Mouse (Mus musculus) ZHBTc4 (cell line): Measurements from ENCODE around the gene Arhgef3.

Experiments used
- DNase-seq: peaks from one replicate; pipeline ENCODE4 v3.0.0-alpha.2; 2011; ENCODE audit warnings: low read depth, low spot score

The Arhgef3 gene

DNA sequence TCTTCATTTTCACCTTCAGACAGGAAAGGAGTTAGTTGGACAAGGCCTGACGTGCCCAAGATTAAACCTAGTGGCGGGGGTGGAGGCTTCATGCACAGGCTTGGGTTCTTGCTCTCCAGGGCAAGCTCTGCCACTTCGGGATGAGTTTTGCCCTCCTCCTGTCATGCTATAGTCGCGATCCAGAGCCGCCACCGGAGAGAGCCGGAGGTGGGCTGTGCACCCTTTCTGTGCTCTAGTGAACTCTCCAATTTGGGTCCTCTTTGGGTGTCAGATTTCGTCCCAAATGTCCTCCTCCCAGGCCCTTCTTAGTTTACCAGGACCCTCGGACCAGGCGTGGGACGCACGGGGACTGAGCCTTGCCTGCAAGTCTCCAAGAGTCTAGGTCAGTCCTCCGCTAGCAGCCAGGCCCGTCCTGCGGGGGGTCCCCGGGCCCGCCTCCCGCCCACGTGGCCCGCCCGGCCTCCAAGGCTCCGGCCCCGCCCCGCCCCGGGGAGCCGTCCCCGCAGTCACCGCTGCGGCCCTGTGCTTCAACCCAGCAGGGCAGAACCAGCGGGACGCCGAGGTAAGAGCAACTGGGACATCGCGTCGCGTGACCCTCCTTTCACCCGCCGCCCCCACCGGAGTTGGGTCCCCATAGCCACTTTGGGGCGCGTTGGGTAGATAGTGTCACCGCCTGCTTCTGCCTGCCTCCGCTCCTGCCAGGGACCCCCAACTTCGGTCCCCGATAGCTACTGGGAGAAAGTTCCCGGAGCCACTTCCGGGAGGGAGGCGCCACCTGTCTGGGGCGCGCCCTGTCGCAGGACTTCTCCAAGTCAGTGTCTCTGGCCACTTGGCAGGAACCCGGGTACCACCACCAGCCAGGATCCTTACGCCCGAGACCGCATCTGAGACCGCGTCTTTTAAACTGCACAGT is at the start of gene Arhgef3:
TSS of gene Arhgef3 (plus strand) at position 538 of the 913 bp plus-strand sequence.
- peak; percentile 87 for DNase-seq

DNA sequence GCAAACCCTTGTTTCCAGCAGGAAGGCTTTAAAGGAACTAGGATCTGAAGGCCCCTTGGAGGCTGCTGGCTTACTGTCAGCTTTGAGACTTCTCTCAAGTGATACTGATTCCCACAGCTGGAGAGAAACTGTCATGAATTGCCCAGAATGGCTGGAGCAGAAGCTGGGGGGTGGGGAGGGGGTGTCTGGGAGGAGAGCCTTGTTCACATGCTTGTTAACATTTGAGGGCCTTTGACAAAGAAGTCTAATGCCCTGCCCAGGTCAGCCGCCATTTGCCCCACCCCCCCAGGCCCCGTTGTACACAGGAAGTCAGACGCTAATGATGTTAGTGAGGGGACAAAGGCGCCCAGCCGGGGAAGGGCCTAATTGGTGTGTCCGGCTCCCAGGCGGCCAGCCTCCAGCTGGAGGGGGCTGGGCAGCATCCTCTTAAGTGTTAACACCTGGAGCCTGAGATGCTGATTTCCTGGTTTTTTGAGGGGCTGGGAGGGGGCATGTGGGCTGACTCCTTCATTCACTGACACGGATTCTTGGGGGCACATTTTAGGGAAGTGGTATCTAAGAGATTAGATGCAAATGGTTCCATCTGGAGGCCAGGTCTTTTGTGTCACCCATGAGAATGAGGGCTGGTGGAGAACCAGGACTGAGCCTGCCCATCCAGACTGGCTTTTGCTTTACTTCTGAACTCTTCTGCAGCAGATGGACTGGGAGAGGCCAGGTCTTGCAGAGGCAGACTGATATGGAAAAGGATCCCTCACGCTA is 48.3 kb upstream of the Arhgef3 start:
- DNase-seq = peak; percentile 81

DNA sequence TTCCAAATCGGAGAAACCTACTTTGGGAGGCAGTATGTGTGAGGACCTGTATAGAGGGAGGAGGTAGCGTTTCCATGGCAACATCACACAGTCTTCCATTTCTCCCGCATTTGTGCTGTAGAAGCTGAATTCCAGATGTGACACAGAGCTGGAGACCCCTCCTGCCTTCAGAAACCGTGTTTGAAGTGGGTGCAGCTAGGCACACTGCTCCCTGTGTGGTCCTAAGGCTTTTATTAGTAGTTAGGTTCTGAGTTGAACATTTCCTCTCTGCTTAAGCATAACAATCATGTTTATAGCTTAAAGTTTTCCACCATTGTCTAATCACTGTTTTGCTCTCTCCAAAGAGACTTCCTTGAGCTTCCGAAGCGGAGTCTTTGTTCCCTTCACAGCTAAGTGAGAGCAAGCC is 46.8 kb upstream of the Arhgef3 start:
- DNase-seq = peak; percentile 94

DNA sequence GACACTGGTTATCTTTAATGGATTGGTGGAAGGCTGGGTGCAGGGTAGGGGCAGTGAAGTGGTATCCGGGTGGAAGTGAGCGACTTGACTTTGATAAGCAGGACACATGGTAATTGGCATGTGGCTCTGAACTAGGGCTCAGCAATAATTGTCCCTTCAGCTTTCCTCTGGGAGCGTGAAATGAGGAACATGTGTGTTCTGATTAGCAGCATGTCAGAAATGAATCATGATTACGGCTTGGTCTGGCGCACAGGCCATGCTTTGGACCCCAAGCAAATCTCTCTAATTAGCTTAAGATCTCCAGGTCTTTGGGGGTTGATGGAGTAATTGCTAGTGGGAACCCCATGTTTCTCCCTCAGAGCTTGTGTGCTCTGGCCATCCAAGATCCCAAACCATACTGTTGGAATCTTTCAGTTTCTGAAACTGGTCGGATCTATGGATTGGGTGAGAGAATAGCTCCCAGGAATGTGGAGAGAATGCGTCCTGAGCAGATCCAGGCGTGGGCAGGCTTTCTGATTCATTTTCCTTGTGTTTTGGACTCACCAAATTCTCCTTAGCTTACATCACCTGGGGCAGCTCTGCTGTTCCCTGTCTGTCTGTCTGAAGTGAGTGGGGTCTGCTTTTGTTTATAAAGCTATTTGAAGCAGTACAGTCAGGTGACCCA is 45.1 kb upstream of the Arhgef3 start:
- DNase-seq = peak; percentile 49

DNA sequence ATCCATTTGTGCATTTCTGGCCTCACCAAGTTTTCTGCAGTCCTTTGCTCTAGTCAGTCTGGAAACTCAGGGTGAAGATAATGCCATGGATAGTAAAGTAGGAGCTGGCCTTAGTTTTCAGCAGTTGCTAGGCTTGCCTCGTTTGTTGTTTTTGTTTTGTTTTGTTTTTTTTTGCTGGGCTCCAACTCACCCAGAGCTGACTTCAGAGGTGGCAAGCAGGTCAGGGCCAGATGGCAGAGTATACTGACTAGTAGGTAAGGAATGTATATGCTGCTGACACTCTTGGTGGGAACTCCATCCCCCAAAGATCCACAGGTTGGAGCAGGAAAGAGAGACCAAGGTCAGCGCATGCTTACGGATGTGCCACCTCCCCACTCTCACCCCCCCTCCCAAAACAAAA is 44.6 kb upstream of the Arhgef3 start:
- no peak for DNase-seq

DNA sequence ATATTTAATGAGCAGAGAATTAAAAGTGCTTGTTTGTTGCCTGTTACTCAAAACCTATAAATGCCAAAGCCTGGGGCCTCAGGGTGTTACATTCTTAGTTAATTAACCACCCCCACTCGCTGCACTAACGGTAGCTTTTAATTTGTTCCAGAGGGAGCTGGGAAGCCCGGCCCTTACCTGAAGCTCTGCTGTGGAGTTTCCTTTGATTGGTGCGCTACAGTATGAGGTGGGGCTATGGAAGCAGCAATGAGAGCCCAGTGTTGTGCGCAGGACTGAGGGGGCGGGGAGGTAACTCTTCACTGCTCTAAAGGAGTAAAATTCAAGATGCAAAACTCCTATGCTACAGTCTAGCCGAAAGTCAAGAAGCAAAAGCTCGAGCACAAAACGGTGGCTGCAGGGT is 43.9 kb upstream of the Arhgef3 start:
- DNase-seq = peak; percentile 49

DNA sequence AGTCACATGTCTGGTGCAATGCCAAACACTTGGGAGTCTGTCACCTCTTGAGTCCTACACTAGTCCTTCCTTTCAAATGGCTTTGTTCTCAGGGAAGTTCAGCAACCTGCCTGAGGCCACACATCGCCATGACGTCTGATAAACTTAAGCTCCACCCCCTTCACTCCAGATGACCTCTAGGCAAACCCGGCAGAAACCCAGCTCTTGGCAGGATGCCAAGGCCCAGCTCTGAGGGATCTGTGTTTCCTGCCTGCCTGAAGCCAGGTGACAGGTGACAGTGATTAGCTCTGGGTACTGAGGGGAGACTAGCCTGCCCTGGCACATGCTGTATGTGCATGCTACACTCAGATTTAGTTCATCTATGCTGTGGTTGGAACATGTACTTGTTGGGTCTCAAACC is 42.7 kb upstream of the Arhgef3 start:
- peak; percentile 96 for DNase-seq

DNA sequence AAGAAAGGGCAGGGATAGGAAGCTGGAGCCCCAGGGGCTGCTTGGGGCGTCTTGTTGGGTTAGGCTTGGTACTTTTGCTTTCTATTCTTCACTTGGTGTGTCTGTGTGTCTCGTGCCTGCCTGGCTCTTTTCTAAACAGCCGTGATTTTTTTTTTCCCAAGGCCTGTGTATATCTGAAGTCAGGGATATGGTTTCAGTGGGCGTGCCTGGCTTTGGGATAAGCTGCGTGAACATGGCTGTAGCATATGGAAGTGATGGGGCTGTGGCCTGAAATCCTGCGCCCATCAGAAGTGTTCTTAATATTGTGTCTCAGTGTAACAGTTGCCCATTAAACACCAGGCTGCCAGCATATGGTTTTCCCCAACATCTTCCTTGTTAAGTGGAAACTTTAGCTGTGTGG is 39.6 kb upstream of the Arhgef3 start:
- no peak for DNase-seq

DNA sequence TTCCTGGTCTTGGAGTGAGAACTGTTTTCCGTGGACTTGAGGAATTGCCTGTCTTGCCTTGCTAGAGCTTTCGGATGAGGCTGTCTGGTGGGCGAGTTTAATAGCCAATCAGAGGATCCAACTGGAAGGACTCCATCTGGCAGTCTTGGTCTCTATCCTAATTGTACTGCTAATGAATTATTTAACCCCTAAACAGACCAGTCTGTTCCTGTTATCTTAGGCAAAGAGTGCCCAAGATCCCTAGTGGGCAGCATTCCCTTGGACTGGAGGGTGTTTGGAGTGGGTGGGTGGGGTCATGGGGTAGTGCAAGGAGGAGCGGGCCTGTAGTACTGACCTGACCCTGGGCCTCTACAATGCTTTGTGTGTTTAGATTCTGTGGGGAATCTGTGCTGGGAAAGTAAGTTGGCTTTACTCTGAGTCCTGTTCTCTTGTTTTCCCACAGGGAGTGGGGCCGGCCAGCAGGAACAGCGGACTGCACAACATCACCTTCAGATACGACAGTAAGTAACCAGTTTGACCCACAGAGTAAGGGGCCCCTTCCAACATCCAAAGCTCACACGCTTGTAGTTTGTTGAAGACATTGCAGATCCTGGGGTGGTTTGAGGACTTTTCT is 38.7 kb upstream of the Arhgef3 start:
- DNase-seq = no peak

DNA sequence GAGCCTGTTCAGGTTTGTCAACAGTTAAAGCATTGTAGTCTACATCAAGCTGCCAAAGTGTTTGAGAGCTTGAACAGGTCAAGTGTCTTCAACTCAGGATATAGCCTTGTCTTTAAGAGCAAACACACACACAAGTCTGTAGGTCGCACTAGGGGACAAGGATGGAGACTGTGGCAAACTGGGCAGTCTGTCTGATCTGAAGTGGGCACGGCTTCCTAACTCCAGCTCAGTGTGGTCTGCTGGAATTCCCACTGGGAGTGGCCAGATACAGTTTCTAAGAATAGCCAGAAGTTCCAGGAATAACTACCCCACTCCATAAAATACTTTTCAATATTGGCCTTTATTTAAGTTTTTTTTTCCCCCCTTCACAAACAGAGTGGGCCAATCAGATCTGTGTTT is 38.2 kb upstream of the Arhgef3 start:
- no peak for DNase-seq

DNA sequence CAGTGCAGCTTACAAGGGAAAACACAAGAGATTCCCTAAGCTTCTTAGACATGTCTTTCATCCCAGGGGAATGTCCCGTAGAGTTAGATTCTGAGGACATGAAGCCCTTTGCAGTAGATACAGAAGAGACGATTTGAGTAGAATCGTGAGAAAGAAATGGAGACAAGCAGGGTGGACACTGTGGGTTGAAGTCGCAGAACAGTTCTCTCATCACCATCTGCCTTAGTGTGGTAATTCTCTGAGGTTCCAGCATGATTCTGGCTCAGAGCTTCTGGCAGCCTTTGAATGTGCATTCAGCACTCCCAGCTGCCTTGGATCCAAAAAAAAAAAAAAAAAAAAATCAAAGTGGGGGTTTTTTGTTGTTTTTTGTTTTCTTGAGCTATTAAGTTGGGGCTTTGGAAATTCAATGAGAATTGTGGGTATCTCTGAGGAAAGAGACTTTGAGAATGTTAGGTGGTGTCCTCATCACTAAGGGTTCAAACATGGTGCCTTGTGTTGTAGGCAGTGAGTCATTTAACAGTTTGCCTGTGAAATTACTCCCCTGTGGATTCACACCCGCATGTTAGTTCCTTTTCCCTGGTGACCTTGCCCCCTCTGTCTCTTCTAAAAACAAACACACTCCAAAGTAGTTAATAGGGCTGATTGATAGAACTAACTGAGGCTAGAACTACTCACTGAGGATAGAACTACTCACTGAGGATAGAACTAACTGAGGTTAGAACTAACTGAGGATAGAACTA is 33.0 kb upstream of the Arhgef3 start:
- no peak for DNase-seq

DNA sequence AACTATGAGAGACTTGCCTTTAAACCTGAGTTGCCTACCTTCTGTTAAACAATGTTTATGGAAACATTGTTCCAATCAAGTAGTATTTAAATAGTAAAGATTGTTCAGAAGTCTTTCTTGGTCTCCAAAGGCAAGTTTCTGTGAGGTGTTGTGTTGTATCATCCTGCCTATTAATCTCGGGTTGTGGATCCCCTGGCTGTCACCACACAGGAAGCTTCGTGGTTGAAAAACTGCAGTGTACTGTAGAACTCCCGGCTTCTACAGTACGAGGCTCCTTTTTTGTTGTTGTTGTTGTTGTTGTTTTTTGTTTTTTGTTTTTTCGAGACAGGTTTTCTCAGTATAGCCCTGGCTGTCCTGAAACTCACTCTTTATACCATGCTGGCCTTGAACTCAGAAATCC is 29.2 kb upstream of the Arhgef3 start:
- no peak for DNase-seq

DNA sequence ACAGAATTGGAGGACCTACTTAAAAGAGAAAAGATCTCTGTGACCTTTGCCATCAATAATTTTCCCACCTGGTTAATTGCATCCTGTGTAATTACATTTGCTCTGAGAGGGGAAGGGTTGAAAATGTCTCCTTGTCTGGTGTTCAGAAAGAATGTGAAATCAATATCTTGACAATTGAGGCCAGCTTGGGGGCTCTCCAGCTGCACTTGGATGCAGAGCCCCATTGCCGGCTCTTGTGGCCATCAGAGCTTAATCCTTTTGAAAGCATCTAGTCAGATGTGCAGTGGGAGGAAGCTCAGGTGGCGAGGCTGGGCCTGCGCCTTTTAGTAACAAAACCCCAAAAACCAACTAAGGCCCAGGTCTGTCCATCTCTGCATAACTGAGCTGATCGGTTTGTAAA is 28.7 kb upstream of the Arhgef3 start:
- DNase-seq = no peak

DNA sequence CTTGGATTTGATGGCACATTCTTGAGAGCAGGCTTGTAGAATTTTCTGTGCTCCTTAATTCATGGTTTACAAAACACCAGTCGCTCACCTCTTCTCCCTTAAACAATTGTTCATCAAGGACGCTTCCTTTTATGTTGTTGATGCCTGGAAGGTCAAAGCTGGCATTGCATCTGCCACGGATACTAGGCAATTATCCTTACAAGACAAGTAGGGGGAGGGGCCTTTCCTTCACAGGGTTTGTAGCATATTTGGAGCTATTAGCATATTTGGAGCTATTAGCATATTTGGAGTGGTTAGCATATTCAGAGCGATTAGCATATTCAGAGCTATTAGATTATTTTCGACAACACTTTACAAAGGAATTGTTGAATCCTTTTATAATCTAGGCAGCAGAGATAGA is 20.5 kb upstream of the Arhgef3 start:
- DNase-seq = peak; percentile 81

DNA sequence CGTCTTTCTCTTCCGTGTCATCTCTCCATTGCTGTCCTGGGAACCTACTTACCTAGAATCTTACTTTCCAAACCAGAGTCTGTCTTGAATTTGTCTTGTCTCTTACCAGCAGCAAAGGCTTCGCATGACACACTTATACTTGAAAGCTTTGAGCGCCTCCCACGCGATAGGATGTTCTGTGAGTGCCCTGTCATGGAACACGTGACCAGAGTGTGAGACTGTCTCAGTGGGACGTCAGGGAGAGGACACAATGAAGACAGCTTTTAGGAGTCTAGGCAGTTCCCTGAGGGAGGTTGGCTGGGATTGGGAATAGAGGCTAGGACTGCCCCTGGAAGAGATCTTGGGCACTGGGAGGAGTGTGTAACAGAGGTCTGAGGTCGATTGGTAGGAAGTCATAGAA is 18.6 kb upstream of the Arhgef3 start:
- peak; percentile 86 for DNase-seq

DNA sequence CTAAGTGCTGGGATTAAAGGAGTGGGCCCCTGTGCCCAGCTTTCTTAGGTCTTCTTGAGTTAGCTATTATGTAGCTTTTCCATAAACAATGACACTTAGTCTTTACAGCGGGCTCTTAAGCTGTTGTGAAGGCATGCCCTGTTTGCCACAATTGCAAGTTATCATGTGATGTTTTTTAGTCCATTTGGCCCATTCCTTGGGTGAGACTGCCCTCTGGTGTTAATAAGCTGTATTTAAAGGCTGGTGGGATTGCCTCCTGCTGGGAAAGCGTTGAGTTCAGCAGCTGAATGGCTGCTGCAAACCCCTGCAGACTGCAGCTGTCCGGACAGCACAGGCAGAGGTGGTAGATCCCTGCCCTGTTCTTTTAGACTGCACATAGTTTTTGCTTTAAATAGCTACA is 17.9 kb upstream of the Arhgef3 start:
- peak; percentile 88 for DNase-seq

DNA sequence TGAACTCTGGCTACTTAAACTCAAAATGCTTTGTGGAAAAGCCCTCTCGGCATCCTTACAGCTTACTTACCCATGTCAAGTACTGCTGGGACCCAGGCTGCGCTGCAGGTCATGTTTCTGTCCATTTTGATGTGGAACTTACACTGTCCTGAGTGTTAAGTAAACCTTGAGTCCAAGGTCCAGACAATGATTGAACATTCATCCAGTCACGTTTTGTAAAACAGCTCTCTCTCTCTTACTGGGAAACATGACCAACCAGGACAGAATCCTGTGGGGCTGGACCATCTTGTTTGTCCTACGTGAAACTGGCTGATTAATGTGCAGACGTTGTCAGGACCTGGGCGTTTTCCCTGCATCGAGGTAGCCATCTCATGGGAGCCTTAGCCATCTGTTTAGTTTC is 13.0 kb upstream of the Arhgef3 start:
- no peak for DNase-seq

DNA sequence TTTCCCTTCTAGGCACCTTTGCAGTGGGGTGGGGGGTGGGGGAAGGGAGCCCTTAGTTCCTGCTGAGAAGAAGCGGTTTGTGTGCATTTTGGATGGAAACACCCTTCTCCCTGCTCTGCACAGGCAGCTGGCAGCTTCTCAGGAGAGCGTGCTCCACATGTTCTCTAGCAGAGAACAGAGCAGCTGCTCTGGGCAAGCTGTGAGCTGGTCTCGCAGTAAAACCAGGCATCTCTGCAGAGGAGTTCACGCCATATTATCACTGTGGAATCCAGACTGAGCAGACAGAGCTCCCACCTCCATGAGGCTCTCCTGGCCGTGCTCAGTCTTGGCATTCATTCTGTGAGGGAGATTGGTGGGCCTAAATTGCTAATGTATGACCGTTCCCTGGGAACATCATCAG is 12.0 kb upstream of the Arhgef3 start:
- no peak for DNase-seq

DNA sequence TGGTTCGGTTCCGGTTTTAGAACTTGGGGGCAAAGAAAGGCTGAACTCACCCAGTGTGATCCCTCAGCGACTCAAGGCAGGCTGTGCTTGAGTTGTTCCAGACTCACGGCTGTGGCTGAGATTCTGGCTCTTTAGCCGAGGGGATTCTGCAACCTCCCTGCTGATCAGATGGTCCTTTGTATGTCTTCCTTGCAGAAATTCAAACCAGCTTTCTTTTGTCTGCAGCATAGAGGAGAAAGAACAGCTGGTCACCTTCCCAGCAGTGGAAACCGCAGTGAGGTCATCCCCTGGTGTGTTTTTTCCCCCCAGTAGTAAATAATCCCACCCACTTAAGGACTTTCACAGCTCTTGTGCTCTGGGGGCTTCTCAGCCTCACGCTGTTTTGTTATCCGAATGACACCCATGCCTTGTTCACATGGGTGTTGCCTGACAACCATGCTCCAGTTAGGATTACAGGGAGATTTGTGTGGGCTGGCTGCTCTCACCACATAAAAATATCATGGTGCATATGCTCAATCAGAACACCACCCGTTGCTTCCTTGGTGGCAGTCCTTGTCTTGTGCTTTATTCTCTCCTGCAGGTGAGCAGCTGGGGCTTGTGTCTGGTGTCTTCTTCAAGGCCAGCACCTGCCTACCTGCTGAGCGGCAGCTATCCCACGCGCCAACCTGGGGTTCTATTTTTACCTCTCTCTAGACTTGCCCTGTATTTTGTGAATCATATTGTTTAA is 8.8 kb upstream of the Arhgef3 start:
- no peak for DNase-seq

DNA sequence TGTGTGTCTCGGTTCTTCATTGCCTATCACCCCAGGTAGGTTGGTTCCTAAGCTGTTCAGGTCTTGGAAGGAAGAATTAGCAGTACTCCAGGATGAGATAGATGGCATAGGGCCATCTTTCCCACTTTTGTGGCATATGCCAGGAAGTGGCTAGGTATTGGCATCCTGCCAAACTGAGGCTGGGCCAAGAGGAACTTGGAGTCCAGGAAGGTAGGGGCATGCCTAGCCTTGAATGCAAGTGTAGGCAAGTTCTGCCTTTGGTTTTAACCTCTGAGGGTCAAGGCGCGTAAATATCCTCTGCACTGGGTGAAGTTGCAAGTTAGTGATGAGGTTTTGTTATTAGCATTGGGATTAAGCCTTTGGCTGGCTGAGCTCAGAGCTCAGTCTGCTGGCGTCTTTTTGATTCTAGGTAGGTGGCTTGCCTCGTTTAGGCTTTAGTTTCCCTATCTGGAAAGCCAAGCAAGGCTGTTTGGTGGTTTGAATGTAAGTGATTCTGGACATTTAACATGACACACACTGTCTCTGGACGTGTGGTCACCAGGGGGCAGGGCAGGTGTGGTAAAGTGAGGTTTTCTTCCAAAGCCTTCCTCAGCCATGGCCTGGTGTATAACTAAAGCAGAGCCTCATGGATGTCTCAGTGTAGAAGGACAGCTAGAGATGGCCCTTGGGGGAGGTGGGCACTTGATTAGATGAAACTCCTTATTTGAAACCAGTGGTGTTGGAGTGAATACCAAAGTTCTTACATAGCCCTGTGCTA is 5.8 kb upstream of the Arhgef3 start:
- DNase-seq = peak; percentile 35
